Mouse (Mus musculus) small intestine, adult 2 months (tissue): ENCODE measurements at regions not wholly inside any gene's neighbourhood (a gene's known extent, or its start where the extent isn't known, plus 50 kb on each side); places are given as distances from the start of the nearest gene placed in this dataset.

ENCODE experiments used
- CTCF ChIP-seq: fragments of 200-500 bp; IDR thresholded peaks from 2 replicates; pipeline ENCODE4 v1.5.1; 2012; ENCODE audit warnings: low read depth, mild to moderate bottlenecking, control low read depth, inconsistent platforms, low read length, moderate library complexity, mixed read lengths; ENCODE audit not compliant: insufficient replicate concordance, insufficient read length; ENCODE audit errors: extremely low read depth
- POLR2A ChIP-seq: fragments of 200-500 bp; IDR thresholded peaks from 2 replicates; pipeline ENCODE4 v1.6.1; 2012; ENCODE audit warnings: low read depth, mild to moderate bottlenecking, control low read depth, inconsistent platforms, low read length, moderate library complexity

DNA sequence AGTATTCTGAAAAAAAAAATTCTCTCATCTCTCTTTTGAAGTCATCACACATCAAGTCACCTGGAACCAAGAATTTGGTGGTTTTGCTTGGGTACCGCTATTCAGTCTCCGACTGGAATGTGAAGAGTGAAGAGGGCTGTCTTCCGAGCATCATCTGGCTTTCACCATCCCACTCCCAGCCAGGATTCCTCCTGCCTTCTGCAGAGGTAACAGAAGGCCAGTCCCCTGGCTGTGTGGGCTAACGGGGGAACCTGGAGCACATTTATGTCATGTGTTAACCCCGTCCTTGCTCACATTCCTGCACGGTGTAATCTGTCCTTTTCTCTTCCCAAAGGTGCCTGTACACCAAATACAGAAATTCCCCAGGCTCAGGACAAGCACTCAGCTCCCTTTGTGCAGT, 61.6 kb upstream of the Sh3gl3 start:
- TF ChIP-seq CTCF (no peak), POLR2A (no peak)
